Mouse (Mus musculus): Measurements from ENCODE around the gene Enho. TPM values are rescaled to one million over a fixed set of nuclear protein-coding genes. Genes with fewer than 3 reads are reported as not detected.
"Not testable (repeated sequence)": the region's sequence is repeated elsewhere in the genome, so short reads cannot be mapped to it uniquely, and the experiment has no call there.

The Enho gene
- total RNA-seq (2021) = 10 to 100 TPM; 29.0 to 37.6 TPM
- long read RNA-seq, experiment 1, transcript Enho-201 (2 exons, 1,269 nt) = major isoform, 58 of 59 reads
- long read RNA-seq, experiment 1, partial matches to known transcripts = 1 of 59 reads
- long read RNA-seq, experiment 1, other reads (novel, unspliced or antisense) = 0 of 59 reads
- long read RNA-seq, experiment 2, transcript Enho-201 (2 exons, 1,269 nt) = major isoform, 69 of 74 reads
- long read RNA-seq, experiment 2, partial matches to known transcripts = 0 of 74 reads
- long read RNA-seq, experiment 2, other reads (novel, unspliced or antisense) = 5 of 74 reads

DNA sequence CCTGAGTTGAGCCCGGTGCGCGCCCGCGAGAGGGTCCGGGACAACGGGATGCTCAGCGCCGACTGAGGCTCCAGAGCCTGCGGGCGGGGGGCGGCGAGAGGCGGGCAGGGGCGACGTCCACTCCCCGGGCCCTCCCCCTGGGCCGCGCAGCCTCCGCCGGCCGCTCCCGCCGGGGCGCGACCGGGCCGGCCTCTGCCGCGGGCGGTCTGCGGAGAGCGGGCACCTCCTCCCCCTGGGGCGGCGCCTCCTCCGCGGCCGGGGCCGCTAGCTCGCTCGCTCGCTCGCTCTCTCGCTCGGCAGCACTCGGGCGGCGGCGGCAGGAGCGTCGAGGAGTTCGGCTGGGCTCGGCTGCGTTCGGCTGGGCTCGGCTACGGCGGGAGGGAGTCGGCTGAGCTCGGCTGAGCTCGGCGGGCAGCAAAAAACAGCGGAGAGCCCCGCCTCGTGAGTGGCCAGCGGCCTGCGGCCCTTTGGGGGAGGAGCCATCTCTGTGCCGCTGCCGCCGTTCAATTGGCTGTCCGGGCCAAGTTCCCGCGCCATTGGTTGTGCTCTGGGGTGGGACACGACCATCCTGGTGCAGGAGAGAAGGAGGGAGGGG lies at the start of gene Enho:
Gene Enho, minus strand, starts transcription at position 412 of the 595 bp plus-strand sequence.
- peak; percentile 93 to 96 for DNase-seq (ENCODE audit: low spot score in 2 of 2)

DNA sequence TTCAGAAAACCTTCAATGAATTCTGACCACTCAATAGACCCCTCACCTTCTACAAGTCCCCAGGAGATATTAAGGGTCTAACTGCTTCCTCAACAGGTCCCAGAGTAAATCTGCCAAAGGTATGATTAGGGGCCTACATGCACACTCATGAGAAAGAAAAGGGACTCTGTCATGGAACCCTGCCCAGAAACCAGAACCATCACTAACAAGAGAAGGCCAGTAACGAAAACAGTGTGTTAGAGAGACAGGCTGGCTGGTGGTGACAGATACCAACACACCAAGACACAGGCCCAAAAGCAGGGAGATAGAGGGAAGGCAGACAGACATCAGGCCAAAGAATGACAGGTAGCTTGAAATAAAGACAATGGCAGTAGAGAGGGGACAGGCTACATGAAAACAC lies 48.4 kb upstream of the Enho start:
- not testable (repeated sequence) for DNase-seq (ENCODE audit: low spot score in 2 of 2)

DNA sequence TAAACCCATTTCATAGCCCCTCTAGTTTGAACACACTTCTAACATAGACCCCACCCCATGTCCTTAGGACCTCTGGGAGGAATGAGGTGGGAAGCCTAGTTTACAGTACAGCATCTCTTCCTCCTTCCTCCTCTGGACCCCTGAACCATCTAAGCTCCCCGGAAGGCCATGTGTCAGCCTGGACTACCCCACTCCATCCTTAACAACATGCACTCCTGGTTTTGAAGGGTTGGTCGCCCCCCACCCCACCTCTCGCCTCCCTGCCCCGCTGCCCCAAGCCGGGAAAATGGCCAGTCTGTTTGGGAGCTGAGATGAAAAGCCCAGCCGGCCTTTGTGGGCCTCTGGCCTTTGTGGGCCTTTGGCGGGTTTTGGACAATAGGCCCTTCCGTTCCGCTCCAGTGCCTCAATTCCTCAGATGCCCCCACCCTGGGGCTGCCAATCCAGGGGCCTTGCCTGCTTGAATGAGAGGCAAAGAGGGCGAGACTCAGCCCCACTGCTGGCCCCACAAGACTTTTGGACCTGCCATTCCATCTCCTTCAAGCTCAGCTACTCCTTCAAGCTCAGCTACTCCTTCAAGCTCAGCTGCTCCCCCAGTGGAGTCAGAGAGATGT lies 45.9 kb upstream of the Enho start:
- DNase-seq (ENCODE audit: low spot score in 2 of 2) = not testable (repeated sequence)

DNA sequence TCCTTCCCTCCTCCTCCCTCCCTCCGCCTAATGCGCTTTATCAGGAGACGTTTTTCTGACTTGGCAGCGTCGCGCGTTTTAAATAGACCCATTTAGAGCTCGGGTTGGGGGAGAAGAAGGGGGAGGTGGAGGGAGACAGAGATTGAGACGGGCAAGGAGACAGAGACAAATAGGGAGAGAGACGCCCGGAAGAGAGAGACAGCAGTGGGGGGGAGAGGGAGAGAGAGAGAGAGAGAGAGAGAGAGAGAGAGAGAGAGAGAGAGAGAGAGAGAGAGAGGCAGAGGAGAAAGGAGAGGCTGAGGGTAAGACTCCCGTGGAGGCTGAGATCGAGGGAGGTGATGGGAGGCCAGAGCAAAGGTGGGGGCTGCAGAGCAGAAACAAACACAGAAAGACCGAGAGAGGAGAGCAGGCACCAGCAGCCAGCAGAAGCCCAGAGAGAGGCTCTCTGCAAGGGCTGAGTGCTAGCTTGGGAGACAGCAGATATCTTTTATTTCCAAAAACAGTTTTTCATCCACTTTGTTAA lies 44.9 kb upstream of the Enho start:
- DNase-seq (ENCODE audit: low spot score in 2 of 2) = not testable (repeated sequence)

DNA sequence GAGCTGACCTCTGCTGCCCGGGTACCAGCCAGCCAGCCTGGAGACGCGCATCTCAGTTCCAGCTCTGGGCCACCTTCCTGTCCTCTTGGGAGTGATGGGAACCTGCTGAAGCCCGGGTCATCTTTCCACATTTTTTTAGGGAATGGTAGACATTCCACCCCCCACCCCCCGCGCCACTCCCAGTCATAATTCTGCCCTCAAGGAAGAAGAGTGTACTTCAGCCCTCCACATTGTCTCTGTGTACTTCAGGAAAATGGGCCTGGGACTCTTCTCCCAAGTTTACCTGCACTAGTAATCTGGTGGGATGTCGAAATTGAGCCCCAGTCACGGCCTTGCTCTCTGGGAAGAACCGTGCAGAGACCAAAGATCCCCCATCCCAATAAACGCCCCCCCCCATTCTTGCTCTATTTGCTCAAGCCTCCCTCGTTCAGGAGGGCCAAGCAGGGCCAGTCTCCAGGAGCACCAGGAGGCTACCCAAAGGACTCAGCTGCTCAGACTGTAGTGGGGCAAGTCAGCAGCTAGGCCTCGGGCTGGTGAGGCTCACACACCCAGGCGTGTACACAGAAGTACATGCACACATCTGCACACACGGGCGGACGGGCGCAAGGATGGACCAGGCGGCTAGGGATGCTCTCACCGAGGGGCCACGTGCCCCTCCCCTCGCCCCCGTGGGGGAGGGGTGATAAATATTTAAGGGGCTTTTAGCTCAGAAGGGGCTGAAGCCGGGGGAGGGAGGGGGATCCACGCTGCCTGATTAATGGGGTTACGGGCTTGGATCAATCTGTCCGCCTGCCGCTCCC lies 44.2 kb upstream of the Enho start:
- not testable (repeated sequence) for DNase-seq (ENCODE audit: low spot score in 2 of 2)

DNA sequence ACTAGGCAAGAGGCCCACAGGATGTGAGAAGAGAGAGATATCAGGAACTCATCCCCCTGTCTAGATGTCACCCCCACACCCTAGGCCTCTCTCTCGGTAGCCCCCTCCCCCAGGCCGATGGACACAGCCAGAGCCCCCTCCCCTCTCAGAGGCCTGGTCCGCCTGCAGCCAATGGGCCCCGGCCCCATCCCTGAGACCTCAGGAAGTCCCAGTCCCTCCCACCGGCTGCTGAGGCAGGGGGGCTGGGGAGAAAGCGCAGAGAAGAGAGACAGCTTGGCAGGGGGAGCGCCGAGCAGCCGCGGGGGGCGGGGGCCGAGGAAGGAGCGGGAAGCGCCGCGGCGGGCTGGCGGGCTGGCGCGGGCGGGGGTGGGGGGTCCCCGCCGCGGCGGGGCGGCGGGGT lies 43.2 kb upstream of the Enho start:
- DNase-seq (ENCODE audit: low spot score in 2 of 2) = not testable (repeated sequence)

DNA sequence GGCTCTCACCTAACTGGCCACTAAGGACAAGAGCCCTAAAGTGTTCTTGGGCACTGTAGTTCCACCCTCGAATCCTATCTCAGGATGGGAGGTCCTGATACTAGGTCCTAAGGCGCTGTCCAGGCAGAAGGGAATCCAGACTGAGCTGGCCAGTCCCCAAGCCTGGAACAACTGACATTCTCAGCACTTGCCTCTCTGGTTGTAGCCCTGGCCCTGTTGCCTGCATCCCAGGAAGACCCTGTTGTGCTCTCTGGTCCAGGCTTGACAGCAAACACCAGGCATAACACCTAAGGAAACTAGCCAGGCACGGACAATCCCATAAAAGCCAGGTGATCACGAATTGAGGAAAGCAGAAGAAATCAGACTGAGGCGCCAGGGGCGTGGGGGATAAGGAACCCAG lies 42.7 kb upstream of the Enho start:
- DNase-seq (ENCODE audit: low spot score in 2 of 2) = no peak

DNA sequence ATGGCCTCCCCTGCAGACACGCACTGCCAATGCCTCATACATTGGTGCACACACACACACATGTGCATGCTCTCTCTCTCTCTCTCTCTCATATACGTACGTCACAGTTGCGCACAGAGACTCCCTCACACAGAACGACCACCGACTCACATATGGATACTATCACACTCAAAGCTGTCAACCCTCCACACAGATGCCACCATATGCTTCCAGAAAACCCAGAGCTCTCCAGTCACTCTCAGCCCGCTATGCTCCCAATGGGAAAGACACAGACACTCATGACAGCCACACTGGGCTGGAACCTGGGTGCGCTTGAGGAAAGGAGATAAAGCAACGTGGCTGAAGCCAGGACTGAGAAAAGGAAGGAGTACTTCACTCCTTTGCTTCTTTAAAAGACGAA lies 41.8 kb upstream of the Enho start:
- DNase-seq (ENCODE audit: low spot score in 2 of 2) = no peak

DNA sequence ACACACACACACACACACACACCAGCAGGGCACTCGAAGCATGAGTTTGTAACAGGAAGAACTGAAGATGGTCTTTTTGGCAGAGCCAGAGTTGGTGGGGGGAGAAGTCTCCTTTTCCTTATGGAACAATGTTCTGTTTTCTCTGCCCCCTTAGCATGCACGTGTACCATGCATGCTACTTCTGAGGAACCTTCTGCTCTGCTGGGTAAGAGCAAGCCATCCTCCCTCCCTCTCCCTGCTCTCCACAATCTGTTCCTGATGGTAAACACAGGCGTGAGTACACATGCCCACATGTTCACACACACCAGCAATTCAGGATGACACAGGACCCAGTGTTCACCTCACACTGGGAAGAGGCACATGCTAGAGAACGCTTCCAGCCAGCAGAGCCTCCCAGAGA lies 41.1 kb upstream of the Enho start:
- no peak for DNase-seq (ENCODE audit: low spot score in 2 of 2)

DNA sequence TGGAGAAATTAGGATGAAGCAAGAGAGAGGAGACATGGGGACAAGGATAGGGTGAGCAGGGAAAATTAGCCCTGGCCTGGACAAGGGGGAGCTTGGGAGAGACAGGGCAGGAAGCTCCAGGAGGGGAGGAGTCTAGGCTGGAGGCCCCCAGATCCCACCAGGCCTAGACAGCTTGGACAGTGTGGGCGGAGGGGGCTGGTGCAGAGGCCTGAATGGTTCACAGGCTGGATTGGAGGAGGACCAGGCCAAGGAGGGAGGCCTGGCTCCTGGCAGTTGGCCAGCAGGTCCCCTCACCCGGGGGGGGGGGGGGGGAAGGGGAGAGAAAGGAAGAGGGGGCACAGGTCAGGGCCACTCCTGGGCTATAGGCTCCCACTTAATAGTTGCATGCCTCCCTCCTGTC lies 39.2 kb upstream of the Enho start:
- DNase-seq (ENCODE audit: low spot score in 2 of 2) = no peak

DNA sequence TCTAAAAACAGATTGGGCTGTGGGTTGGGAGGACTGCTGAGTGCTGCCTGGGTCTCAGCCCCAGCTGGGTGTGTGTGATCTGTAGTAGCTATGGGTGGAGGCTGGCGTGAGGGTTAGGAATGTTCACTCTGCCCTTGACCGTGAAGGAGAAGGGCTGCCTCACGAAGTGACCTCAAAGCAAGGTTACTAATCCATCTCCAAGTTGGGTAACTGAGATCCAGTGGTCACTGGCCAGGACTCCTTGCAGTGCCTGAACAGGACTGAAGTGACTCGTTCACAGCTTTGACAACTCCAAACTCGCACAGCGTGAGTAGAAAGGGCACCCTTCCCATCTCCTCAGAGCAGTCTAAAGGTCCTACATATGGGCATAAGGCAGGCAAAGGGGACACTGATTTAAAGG lies 38.7 kb upstream of the Enho start:
- no peak for DNase-seq (ENCODE audit: low spot score in 2 of 2)

DNA sequence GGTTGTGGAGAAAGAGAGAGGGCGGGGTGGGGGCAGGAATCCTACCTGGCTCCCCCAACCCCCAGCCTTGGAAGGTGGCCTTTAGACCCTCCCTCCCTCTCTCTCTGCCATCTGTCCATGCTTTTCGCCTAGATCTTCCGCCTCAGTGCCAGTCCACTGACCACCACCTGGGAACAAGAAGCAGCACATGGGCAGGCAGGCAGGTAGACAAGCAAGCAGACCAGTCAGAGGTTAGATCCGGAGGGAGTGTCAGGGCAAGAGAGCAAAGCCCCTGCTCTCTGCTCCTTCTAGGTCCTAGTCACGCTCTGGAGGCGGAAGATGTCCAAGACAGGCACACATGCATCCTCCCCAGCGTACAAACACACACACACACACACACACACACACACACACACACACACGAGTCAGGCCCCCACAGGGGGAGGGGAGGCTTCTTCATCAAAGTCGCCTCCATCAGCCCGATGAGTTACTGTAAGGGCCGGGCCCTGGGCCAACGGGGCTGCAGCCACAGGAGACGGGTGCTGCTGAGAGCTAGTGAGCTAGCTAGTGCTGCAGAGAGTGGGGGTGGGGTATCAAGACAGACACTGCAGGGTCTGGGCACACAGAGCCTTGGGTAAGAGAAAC lies 37.0 kb upstream of the Enho start:
- peak in 1 of 2 experiments; percentile 70 for DNase-seq (ENCODE audit: low spot score in 2 of 2)

DNA sequence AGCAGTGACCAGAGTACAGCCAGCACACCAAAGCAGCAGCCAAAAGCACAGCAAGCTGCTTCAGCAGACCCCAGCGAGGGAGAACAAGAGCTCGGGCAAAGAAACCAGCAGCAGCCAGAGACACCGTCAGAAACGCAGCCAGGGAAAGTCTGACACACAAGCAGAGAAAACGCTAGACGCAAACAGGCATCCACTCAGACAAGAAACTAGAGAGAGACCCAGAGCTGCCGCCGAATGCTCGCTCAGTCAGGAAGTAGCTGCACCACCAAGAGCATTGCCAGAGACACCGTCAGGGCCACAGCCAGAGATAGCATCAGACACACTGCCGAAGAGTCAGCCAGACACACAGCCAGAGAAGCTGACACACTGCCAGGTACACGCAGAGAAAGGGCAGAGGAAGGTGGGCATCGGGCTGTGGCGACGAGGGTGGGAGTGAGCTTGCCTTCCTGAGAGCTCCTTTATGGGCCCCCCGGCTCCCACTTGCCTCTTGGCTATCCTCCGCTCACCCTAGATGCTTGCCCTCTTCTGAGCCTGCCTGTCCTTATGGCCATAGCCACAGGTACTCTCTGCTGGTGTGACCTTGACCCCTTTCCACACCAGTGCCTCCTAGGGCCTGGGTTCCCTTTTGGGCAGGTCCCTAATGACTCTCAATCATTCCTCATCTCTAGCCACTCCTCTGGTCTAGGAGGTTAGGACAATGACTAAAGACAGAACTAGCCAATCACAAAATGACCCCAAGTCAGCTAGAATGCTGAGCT lies 36.3 kb upstream of the Enho start:
- DNase-seq (ENCODE audit: low spot score in 2 of 2) = no peak

DNA sequence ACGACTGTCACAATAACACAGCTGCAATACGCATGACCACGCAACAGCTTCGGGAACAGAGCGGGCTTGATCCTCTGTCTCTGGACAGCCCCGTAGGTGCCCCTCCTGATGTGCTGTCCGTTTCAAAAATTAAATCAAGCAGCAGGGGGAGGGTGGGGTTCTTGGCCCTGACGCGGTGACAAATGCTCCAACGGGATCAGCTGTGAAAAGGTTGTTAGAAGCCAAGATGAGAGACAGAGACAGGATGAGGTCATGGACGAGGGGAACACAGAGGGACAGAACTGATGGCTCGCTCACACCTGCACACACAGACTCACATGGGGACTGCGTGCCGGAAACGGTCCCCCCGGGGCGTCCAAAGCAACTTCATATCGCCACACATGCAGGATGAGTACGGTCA lies 33.1 kb upstream of the Enho start:
- DNase-seq (ENCODE audit: low spot score in 2 of 2) = no peak

DNA sequence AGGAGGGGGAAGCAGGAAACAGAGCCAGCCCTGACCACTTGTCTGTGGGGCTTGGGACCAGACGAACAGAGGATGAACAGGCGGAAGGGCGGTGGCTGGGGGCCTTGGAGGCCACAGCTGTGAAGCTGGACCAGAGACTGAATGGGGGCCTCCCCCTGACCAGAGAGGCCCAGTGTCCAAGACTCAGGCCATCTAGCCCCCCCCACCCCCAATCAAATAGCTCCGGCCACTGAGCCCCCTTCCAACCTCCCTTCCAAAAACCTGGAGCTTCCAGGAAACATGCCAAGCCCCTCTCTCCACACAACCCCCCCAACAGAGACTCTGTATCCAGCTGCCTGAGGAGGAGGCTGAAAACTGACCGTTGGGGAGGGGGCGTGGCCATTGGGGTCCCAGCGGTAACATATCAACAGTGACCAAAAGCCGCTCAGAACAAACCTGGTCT lies 32.4 kb upstream of the Enho start:
- DNase-seq (ENCODE audit: low spot score in 2 of 2) = peak in 1 of 2 experiments; percentile 65

DNA sequence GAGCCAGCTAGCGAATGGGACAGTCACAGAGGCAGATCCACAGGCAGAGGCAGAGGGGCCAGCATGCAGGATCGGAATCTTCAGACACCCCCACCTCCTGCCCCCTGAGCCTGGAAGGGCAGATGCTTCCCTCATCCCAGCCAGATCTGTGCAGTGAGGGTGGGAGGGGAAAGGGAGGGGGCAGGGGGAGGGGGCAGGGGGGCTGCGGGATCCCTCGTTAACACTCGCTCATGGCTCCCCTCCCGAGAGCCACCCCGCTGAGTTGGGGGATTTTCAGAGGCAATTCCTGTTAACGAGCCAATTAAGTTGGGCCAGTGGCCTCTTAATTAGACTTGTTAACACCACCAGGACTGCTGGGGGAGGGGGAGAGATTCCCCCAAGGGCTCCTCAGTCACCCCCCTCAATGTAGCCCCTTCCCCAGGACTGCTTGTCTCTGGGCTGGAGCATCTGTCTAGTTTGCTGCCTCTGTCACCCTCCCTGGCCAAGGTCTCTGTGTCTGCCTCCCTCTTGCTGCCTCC lies 31.9 kb upstream of the Enho start:
- no peak for DNase-seq (ENCODE audit: low spot score in 2 of 2)

DNA sequence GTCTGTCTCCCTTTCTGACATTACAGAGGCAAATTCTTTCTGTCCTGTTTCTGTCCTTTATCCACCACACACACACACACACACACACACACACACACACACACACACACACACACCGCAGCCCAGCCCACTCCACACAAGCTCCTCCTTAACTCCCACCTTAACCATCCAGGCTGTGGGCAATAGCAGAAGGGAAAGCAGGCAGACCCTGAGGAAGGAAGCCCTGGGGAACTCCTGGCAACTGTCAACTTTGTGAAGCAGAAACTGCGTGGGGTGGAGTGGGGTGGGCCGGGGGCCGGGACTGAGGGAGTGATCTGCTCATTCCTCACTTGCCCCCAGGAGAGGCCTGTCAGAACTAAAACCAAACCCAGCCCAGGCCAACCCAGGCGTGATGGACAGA lies 31.4 kb upstream of the Enho start:
- no peak for DNase-seq (ENCODE audit: low spot score in 2 of 2)

DNA sequence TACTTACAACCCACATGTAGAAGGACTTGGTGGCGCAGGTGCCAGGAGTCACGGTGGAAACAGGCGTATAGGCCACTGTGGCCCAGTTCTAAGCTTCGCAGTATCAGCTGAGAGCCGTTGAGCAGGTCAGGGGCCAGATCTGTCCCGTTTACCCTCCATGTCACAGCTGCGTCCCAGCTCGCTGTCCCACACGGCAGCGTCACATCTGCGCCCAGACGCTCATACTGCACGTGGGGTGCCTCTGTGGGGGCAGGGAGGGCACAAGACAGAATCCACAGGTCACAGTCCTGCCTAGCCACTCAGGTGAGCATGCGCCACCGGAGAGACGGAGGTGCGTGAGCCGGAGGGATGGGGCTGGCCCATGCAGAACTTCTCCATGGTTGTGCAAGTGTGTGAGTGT lies 30.7 kb upstream of the Enho start:
- DNase-seq (ENCODE audit: low spot score in 2 of 2) = no peak

DNA sequence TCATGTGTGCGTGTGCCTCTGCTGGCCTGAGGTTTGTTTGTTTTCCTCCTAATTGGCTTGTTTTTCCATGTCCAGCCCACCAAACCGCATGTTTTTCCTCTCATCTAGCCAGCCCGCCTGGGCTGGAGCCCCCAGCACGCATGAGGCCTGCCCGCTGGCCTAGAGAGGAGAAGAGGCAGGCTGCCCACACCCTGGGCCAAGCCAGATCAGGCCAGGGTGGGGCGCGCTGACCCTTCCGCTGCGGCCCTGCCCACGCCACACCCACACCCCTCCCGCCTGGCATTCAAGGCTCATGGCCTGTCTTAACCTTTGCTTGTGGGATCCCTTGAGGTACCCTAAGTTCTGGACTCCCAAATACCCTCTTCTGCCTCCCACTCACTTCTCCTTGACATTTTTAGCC lies 26.5 kb upstream of the Enho start:
- DNase-seq (ENCODE audit: low spot score in 2 of 2) = no peak

DNA sequence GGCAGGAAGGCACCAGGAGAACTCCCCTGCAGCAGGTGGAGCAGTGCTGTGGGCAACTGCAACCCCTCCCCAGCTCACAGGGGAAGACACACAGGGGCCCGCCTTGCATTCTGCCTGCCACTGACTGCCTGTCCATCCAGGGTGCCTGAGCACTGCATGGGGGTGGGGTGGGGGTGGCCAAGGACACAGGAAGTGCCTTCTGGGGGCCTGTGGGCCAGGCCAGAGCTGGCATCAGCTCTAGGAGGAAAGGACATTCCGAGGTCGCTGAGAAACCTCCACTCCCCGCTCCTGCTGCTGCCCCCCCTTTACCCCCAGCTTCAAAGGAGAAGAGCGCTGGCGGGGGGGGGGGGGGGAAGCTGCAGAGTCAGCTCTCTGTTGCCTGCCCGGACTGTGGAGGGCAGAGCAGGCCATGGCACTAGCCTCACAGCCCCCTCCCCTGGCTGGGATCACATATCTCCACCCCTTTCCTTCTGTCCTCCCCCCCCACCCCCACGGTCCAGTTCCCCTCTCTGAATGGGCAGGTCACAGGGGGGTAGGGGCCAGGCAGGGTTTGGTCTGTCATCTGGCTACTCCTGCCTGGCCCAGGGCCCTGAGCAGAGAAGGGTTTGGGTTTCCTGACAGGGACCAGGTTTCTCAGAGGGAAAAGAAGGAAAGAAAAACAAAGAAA lies 25.0 kb upstream of the Enho start:
- DNase-seq (ENCODE audit: low spot score in 2 of 2) = no peak
